Mouse (Mus musculus): Measurements from ENCODE around the gene Nip7. TPM values are rescaled to one million over a fixed set of nuclear protein-coding genes. Genes with fewer than 3 reads are reported as not detected.
"Not testable (repeated sequence)": the region's sequence is repeated elsewhere in the genome, so short reads cannot be mapped to it uniquely, and the experiment has no call there.

The Nip7 gene
- total RNA-seq, 2 experiments from 2014 or later, result 10.6 to 16.5 TPM

DNA sequence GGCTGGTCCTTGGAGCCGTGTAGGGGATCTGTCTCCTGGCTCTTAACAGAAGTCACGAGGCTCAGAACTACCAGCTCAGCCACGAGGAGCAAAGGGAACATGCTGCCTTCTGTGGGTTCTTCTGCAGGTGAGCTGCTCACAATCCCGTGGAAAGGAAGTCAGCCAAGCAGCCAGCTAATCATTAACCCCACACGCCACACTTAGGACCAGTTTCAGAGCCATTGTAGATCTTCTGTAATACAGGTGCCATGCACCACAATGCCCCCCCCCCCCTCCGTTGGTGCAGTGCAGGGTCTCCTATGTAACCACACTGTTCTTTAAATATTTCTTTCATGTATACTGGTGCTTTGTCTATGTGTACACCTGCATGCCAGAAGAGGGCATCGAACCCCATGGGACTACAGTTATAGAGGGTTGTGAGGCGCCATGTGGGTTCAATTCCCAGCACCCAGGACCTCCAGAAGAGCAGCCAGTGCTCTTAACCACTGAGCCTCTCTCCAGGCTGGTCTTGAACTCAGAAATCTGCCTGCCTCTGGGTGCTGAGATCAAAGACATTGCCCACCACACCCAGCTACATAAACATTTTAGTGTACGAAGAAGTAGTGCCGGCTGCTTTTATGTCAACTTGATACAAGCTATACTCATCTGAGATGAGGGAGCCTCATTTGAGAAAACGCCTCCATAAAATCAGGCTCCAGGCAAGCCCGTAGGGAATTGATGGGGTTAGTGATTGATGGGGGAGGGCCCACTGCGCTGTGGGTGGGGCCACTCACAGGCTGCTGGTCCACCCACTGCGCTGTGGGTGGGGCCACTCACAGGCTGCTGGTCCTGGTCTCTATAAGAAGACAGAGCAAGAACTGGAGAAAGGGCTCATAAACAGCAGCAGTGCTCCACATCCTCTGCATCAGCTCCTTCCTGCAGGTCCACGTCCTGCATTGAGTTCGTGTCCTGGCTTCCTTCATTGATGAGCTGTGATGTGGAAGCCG, 9.1 kb downstream of the Nip7 start, which contains the start of gene Tmed6:
Gene Tmed6 (minus strand): TSS at position 134 of the 986 bp plus-strand sequence.
- ATAC-seq (ENCODE audit: poor library complexity, severe bottlenecking), result no peak

DNA sequence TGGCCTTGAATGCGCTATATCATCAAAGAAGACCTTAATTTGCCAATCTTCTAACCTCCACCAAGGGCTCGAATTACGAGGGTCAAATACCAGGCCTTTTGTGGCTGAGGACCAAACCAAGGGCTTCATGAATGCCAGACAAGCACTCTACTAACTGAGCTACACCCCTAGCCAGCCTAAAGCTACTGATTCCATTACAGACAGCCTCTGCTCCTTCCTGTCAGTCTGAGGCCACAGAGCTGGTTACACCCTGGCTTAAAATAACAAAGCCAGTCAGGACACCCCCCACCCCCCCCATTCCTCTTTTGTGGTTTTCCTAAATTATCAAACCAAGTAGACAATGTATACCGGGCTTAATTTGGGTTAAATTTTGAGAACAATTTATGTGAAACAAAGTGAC, 17.0 kb downstream of the Nip7 start:
- no peak for ATAC-seq (ENCODE audit: poor library complexity, severe bottlenecking)

DNA sequence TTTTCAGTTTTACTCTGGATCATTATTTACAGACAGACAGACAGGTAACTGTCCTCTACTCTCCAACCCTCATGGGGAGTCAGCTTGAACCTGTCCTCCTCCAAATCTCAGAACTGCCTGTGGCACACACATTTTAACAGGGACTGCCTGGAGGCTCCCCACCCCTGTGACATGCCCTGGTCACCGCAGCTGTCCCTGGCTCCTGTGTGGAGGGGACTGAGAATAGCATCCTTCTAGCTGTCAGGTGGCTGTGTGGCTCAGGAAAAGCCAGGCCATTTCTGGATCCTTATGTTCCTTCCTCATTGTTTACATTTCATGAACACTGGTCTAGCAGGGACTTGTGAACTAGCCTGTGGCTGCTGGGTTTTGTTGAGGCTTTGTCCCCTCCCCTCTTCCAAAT, 17.5 kb downstream of the Nip7 start:
- ATAC-seq (ENCODE audit: poor library complexity, severe bottlenecking), result no peak

DNA sequence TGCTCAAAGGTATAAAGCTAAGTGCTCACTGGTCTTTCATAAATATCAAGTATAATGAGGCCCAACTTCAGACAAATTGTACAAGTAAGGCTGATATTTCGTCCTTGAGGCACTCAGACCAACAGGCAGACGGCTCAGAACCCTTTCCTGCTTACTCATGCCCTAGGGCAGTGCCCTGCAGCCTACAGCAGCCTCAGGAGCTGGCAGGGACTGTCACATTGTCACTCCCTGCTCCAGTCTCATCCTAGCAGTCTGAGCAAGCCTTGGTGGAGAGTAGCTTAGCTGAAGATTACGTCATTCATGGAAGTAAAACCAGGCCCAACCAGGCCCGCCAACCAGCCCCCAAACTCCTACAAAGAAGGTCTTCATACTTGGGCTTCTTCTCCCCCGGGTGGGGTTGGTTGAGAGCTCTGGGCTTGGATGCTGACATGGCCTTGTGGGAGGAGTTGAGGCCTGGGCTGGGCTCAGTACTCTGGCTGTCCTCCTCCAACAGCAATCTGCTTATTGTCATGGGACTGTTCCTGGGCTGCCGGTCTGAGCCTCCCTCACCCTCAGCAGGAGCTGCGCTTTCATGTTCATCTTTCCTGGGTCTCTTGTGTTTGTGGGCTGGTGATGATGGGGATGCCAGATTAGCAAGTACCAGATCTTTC, 19.7 kb downstream of the Nip7 start:
- ATAC-seq (ENCODE audit: poor library complexity, severe bottlenecking), result no peak

DNA sequence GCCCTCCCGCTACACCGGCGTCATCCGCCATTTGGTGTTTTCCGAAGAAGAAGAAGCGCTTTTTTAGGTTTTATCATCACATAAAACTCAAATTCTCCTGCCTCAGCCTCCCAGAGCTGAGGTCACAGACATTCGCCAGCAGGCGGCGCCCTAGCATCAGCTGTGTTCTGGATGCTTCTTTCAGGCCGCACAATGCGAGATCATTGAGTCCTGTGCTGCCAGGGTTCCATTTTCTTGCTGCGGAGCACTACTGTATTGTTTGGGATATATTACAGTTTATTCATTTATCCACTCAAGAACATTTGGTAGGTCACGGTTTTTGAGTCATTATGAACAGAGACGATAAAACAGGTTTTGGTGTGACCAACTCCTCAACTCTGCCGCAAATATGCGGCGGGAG, 28.7 kb downstream of the Nip7 start:
- no peak for ATAC-seq (ENCODE audit: poor library complexity, severe bottlenecking)

DNA sequence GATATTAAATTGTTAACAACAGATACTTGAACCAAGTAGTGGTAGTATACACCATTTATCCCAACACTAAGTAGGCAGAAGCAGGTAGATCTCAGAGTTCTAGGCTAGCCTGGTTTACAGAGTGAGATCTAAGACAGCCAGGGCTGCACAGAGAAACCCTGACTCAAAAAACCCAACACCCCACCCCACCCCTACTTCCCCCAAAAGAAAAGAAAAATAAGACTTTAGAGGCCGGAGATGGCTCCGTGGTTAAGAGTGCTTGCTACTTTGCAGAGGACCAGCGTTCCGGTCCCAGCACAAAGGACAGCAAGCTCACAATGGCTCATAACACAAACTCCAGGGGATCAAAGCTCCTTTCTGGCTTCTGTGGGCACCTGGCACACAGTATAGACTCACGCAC, 29.3 kb downstream of the Nip7 start:
- no peak for ATAC-seq (ENCODE audit: poor library complexity, severe bottlenecking)

DNA sequence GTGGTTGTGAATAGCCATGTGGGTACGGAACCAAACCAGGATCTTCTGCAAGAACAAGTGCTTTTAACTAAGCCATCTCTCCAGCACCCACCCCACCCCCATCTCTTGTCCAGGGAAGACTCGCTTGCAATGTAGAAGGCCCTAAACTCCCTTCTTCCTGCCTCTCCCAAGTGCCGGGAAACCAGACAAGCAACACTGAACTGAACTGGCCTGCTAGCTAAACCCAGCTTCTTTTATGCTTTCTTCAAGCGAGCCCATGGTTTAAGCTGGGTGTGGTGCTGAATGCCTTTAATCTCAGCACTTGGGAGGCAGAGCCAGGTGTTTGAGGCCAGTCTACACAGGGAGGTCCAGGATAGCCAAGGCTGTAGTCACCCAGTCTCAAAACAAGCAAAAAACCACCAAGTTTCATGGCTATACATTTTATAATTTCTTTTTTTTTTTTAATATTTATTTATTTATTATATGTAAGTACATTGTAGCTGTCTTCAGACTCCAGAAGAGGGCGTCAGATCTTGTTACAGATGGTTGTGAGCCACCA, 31.9 kb downstream of the Nip7 start:
- ATAC-seq (ENCODE audit: poor library complexity, severe bottlenecking), result no peak

DNA sequence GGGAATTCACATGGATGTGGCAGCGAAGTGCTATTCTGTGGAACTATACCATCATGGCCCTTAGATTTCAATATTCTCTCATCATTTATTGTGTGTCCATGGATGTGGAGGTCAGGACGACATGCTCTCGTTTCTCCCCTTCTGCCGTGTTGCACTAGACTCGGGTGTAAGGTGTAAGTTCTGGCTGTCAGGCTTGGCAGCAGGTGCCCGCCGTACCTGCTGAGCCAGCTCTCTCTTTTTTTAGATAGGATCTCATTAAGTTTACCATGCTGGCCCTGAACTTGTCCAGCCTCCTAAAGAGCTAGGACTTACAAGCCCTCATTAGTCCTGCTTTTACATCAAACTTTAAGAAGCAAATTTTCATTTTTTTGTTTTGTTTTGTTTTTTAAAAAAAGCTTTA, 33.9 kb downstream of the Nip7 start:
- ATAC-seq (ENCODE audit: poor library complexity, severe bottlenecking), result no peak

DNA sequence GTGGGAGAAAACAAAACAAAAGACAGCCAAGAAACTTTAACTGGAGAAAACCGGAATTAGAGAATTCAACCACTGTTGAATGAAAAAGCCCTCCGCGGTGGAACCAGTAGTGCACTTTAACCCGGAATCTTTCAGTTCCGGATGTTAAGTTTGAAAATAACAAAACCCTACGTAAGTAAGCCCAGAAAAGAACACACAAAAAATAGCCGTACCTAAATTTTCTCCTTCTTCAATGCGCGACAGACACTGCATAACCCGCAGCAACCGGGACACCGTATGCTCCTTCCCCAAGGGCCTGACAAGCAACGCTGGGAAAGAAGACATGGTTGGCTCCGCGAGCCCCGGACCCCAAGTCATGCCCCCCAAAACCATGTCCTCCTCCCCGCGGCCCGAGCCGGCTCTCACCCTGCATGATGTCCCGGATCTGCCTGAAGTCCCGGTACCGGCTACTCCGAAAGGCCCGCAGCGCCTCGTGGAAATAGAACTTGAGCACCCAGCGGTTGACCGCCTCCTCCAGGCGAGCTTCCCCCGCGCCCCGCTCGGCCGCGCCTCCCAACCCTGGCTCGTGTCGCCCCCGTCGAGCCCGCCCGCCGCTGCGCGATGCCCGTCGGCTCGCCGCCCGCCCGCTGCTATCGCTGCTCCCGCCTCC, 39.2 kb downstream of the Nip7 start:
- ATAC-seq (ENCODE audit: poor library complexity, severe bottlenecking), result peak; percentile 10

DNA sequence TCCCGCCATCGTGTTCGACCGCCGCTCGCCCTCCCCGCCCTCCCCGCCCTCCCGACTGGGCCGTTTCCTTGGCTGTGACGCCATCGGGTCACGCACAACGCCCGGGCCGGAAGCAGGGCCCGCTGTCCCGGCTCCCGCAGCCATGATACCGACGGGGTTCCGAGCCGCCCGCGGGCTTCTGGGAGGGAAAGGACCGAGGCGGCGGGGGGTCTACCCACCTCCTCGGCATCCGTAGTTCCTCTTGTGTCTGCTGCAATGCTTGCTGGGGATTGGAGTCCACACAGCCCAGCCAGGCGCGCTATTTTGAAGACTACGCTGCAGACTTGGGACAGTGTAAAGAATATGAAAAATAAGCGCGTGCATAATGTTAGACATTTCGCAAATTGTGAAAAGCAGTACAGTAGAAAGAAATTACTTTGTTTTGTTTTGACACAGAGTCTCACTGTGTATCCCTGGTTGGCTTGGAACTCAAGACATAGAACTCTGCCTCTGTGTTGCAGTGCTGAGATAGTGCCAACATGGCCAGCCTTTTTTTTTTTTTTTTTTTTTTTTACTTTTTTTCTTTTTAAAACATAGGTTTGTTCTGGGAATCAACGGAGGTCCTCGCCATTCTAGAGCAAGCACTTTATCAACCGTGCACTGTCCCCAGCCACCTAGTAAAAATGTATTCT, 39.8 kb downstream of the Nip7 start, which contains the start of gene Terf2:
Gene Terf2 (minus strand): TSS at position 182 of the 671 bp plus-strand sequence.
- ATAC-seq (ENCODE audit: poor library complexity, severe bottlenecking), result peak; percentile 96

DNA sequence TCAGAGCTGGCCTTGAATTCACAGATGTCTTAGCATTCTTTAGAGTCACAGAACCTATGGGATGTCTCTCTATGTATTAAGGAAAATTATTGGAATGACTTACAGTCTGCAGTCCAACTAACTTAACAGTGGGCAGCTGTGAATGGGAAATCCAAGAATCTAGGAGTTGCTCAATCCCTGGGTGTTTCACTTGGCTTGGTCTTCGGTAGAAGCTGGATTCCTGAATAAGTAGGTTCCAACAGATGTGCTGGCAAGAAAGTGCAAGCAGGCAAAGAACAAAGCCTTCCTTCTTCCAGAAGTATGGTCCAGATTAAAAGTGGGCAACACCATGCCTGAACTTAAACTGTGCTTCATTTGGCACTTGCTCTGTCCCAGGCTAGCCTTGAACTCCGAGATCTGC, 44.0 kb downstream of the Nip7 start:
- no peak for ATAC-seq (ENCODE audit: poor library complexity, severe bottlenecking)

DNA sequence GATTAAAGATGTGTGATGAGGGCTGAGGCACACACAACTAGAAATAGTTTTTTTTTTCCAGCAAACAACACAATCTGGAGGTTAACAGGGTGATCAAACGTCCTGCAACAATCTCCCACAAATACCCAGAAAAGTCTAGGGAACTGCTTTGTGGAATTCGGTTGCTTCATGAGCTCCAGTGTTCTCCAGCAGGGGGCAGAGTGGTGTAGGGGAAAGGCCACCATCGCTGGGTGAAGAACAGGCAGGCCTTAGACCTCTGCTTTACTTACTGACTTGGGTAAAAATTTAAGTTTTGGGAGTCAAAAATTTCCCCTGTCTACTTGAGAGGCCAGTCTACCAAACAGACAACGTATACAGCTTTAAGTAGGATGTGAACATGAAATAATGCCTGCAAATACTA, 47.9 kb downstream of the Nip7 start:
- ATAC-seq (ENCODE audit: poor library complexity, severe bottlenecking), result peak; percentile 86

DNA sequence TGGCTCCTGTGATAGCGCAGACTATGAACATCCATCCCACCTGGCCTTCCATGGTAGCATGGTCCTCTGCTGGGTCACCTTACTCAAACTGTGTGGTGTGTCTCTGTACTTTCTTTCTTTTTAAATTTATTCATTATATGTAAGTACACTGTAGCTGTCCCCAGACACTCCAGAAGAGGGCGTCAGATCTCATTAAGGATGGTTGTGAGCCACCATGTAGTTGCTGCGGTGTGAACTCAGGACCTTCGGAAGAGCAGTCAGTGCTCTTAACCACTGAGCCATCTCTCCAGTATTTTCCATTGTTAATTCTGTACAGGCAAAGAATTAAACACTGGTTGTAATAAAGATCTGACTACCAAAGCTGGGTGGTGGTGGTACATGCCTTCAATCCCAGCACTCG, 51.4 kb downstream of the Nip7 start:
- ATAC-seq (ENCODE audit: poor library complexity, severe bottlenecking), result not testable (repeated sequence)

DNA sequence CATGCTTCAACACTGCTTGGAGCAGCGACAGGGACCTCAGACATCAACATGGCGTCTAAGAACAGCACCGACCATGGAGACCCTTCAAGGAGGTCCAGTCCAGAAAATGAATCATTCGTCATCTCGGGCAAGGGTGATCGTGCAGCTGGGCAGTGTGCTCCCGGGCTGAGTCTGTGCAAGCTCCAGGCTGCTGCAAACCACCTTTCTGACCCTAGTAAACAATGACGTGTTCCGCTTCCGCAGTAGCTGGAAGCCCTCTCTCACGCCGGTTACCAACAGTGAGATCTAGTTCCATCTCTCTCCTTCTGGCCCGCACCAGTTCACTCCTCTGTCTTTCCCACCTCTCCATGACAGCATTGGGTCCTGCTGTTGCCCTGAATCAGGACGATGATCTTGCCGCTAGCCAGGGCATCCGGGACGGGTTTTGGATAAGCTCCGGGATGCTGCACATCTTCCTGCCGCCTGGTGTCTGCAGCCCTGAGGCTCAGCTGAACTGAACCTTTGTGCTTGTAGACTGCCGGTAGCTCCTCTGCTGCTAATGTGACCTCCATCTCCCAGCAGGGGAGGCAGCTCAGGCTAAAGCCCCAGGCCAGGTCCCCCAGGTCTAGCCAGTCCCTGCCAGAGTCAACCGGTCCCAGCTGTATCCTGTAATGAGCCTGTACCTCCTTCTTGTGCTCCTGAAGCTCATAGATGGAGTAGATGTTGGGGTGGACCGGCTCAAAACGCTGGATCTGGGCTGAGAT, 52.5 kb downstream of the Nip7 start:
- ATAC-seq (ENCODE audit: poor library complexity, severe bottlenecking), result no peak

DNA sequence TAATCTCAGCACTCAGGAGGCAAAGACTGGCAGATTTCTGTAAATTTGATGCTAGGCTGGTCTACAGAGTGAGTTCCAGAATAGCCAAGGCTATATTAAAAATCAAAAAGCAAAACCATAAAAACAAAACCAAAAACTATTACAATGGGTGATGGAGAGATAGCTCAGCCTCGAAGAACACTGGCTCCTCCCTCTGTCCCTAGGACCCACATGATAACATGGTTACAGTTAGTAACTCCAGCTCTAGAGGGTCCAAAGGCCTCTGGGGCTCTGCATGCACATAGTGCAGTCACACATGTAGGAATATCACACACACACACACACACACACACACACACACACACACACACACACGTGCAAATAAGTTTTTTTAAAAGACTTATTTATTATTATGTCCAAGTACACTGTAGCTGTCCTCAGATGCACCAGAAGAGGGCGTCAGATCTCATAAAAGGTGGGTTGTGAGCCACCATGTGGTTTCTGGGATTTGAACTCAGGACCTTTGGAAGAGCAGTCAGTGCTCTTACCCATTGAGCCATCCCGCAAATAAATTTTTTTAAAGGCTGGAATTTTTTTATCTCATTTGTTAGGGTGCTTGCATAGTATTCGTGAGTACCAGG, 53.2 kb downstream of the Nip7 start:
- ATAC-seq (ENCODE audit: poor library complexity, severe bottlenecking), result no peak
